Mouse (Mus musculus): ENCODE measurements at regions not wholly inside any gene's neighbourhood (a gene's known extent, or its start where the extent isn't known, plus 50 kb on each side); places are given as distances from the start of the nearest gene placed in this dataset.
A peak's percentile ranks its signal among the peaks of the same experiment; 100 is the strongest.

DNA sequence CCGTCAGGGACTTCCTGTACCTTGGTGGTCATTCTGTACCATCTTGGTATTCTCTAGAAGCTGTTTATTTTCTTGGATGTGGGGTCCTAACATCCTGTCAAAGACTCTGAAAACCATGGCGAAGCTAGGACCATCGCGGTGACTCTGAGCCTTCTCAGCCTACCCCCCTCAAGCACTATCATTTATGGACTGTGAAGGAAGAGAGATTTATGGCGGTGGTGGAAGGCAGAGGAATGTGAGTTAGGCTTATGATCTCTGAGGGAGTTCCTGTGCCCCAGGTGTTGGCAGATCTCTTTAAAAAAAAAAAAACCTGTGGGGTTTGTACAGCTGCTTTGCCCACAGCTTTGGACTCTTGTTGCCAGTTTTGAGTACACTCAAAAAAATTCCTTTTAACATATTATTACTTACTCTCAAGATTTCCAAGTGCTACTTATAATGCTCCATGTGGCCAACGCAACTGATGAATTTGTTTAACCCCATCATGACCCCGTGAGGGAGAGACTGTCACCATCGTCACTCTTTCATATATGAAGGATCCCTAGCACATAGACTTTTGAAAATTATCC, 99.7 kb upstream of the Sel1l start:
- Histone ChIP-seq H3K27me3 (no peaks in the 10 kb centered on the region), H3K4me2 (no peak overlapping the region), H3K9me3 (no peaks in the 10 kb centered on the region), H3K4me1 (peaks cover 5% of the 10 kb centered on the region; the same call in 1 of the 2 replicates), H3K4me3 (no peak overlapping the region), H3K27ac (no peak overlapping the region), H3K9ac (no peak overlapping the region), H3K36me3 (no peaks in the 10 kb centered on the region)
- no peak for ATAC-seq (ENCODE audit: insufficient number of reproducible peaks, insufficient read depth, low FRiP score, low TSS enrichment, low read depth)
- WGBS = 81% methylated on average over 8 of the region's 8 CpGs

DNA sequence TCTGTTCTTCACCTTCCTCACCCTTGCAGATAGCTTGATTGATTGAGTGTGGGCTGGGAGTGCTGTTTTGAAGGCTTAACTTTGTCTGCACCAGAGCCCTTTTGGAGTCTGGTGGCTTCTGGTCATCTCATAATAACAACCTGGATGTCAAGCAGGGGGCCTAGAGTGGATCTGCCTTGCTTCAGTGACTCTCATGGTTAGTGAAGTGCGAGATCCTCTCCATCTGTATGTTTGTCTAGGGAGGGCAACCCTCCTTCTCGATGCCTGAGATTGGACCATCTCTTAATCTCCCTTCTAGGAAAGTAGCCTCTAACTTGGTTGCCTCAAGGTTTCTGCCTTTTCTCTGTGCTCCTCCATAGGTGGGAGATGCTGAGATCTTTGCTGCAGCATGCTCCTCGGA, 99.0 kb upstream of the Sel1l start:
- WGBS = 91% methylated on average over 3 of the region's 3 CpGs
- H3K9ac ChIP-seq = no peak overlapping the region

DNA sequence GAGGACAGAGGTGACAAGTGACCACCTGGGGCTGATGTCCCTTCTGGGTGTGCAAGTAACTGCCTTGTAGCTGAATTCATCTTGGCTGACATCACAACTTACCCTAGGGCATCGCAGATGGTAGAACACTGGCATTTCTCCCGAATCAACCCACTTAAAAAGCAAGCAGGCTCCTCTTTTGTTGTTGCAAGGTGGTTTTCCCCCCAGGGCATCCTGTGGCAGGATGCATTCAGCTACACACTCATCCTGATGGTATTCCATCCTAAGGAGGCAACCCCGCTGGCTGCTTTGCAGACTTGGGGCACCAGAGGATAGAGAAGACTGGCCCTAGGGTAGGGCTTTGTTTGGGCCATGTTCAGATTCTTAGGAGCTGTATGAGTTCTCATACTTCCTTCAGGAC, 97.6 kb upstream of the Sel1l start:
- Histone ChIP-seq H3K27ac (no peak overlapping the region), H3K9me3 (no peaks in the 10 kb centered on the region), H3K36me3 (no peaks in the 10 kb centered on the region), H3K4me3 (no peak overlapping the region), H3K4me2 (no peak overlapping the region), H3K27me3 (no peaks in the 10 kb centered on the region), H3K4me1 (peaks cover 5% of the 10 kb centered on the region; the same call in 1 of the 2 replicates), H3K9ac (no peak overlapping the region)
- no peak for ATAC-seq (ENCODE audit: insufficient number of reproducible peaks, insufficient read depth, low FRiP score, low TSS enrichment, low read depth)
- WGBS = 78% methylated on average over 3 of the region's 3 CpGs

More for the DNA sequence above, 99.0 kb upstream of the Sel1l start:
- ATAC-seq (ENCODE audit: insufficient number of reproducible peaks, insufficient read depth, low FRiP score, low TSS enrichment, low read depth) = no peak
- Histone ChIP-seq H3K4me3 (no peak overlapping the region), H3K27ac (no peak overlapping the region), H3K4me1 (peaks cover 5% of the 10 kb centered on the region; the same call in 1 of the 2 replicates), H3K27me3 (no peaks in the 10 kb centered on the region), H3K4me2 (no peak overlapping the region), H3K9me3 (no peaks in the 10 kb centered on the region), H3K36me3 (no peaks in the 10 kb centered on the region)

DNA sequence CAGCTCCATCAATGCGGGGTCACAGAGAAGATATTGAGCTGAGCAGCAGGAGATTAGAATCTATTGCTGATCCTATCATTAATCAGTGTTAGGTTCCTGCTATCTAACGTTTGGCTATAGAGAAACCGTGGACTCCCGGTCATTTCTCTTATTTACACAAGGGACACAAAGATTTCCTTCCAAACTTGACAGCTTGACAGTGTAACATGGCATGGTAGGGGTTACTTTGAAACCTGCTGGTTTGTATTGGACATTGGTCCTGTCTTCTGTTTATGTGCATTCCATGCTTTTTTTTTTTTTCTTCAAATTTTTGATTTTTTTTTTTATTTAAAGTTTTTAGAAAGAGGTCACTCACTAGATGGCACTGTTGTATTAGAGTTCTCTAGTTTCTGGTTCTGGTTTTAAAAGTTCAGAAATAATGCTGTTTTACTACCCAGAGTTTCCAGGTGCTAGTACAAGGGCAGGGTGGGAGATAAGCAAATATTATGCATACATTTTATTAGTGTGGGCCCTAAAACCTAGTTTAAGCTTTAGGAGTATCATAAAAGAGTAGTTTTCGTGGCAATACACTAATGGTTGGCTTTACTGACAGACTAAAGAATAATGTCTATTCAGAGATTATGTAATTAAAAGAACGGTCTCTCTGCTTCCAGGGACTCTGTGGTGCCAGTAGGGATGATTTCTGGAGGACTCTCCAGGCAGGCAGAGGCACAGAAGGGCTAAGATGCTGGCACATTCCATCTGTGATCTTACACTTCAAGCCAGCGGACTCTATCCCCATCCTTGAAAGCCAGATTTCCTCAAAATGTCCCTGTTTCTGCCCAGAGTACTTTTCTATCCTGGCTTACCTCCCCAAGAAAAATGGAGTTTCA, 83.8 kb upstream of the Sel1l start:
- no peak for ATAC-seq (ENCODE audit: insufficient number of reproducible peaks, insufficient read depth, low FRiP score, low TSS enrichment, low read depth)
- Histone ChIP-seq H3K27me3 (no peaks in the 10 kb centered on the region), H3K4me3 (no peak overlapping the region), H3K4me1 (no peaks in the 10 kb centered on the region), H3K4me2 (no peak overlapping the region), H3K36me3 (no peaks in the 10 kb centered on the region), H3K9me3 (no peaks in the 10 kb centered on the region), H3K27ac (no peak overlapping the region), H3K9ac (no peak overlapping the region)
- 60% methylated on average over 7 of the region's 7 CpGs for WGBS

DNA sequence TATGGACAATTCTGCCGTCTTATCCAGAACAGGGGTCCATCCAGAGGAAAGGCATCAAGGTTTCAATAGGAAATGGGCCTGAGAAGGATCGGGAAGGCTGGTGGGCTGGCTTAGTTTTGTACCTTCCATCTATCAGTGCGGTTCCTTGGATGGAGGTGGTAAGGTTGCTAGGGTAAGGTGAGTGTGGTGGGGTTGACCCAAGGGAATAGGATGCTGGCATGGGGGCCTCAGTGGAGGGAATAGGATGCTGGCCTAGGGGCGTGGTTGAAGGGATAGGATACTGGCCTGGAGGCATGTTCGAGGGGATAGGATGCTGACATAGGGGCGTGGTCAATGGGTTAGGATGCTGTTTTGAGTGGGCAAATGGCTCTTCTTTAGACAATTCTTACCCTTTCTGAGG, 82.6 kb upstream of the Sel1l start:
- Histone ChIP-seq H3K4me2 (no peak overlapping the region), H3K9me3 (no peaks in the 10 kb centered on the region), H3K36me3 (no peaks in the 10 kb centered on the region), H3K4me3 (no peak overlapping the region), H3K9ac (no peak overlapping the region), H3K27ac (no peak overlapping the region), H3K27me3 (no peaks in the 10 kb centered on the region), H3K4me1 (no peaks in the 10 kb centered on the region)
- 79% methylated on average over 6 of the region's 6 CpGs for WGBS
- ATAC-seq (ENCODE audit: insufficient number of reproducible peaks, insufficient read depth, low FRiP score, low TSS enrichment, low read depth) = 0 out of 2 replicates have a peak, but pooled peaks have one; percentile 15

DNA sequence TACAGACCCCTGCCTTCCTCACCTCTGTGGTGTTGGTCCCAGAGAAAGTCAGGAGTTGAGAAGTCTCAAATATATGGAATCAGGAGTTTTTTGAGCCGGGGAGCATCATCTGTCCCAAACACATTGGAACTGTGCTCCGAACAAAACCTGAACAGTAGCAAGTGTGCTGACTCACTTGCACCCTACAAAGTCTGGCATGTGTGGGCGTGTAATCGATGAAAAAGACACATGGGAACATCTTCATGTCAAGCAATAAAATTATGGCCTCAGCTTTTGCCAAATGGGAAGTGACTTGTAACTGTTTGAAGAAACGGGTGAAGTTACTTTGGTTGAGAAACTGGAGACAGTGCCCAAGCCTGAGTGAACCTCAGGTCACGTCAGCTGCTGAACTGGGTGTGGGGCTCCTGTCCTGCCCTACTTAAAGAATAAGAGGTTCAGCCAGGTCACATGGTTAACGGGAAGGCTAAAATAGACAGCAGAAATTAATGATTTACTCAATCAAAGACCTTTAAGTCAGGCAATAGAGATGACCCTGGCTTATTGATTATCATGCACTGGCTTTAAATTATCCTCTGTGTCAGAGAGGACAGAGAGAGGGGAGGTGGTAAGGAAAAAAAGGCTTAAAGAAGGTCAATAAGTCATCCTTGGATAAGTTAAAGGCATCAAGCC, 80.6 kb upstream of the Sel1l start:
- H3K4me2 ChIP-seq = no peak overlapping the region
- H3K4me3 ChIP-seq = no peak overlapping the region
- no peaks in the 10 kb centered on the region for H3K36me3 ChIP-seq
- H3K27ac ChIP-seq = no peak overlapping the region
- H3K27me3 ChIP-seq = no peaks in the 10 kb centered on the region
- H3K4me1 ChIP-seq = no peaks in the 10 kb centered on the region
- no peak for ATAC-seq (ENCODE audit: insufficient number of reproducible peaks, insufficient read depth, low FRiP score, low TSS enrichment, low read depth)
- 78% methylated on average over 7 of the region's 7 CpGs for WGBS
- H3K9me3 ChIP-seq = no peaks in the 10 kb centered on the region
- no peak overlapping the region for H3K9ac ChIP-seq

DNA sequence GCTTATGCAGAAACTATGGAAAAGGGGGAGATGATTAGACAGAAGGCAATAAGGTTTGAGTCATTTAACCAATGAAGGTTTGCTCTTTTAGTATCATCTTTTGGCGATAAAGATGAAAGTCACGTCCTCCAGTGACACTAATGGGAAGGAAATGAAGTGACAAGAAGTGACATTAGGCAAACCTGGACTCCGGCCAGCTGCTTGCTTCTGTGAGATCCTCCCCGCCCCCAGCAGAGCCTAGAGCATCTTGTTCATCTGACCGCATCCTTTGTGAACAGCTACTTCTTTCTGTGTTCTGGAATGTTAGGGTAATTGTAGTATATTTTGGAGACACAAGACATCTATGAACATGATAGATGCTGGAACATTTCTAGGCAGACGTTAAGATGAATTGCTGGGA, 78.6 kb upstream of the Sel1l start:
- Histone ChIP-seq H3K4me1 (no peaks in the 10 kb centered on the region), H3K4me3 (no peak overlapping the region), H3K36me3 (no peaks in the 10 kb centered on the region), H3K9ac (no peak overlapping the region), H3K27me3 (no peaks in the 10 kb centered on the region), H3K9me3 (no peaks in the 10 kb centered on the region), H3K4me2 (no peak overlapping the region), H3K27ac (no peak overlapping the region)
- ATAC-seq (ENCODE audit: insufficient number of reproducible peaks, insufficient read depth, low FRiP score, low TSS enrichment, low read depth) = no peak
- whole genome bisulfite sequencing = 82% methylated on average over 6 of the region's 6 CpGs

DNA sequence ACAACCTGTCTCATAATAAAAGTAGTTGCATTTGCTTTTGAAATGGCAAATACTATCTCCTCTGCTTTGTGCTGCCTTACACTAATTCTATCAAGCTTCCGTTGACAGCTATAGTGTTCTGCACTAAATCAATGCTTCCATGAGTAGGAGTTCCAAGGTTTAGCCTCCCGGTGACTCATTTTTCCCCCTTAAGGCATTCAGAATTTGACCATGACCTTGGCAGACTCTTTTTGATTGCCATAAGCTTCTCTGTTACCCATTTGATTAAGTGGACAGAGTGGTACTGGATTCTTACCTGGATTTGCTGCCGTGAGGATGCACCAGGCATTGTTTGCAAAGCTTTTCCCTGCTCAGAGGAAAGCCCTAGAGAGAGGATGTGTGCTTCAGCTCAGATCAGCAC, 66.5 kb upstream of the Sel1l start:
- Histone ChIP-seq H3K4me2 (no peak overlapping the region), H3K9ac (no peak overlapping the region), H3K27ac (no peak overlapping the region), H3K36me3 (no peaks in the 10 kb centered on the region), H3K9me3 (no peaks in the 10 kb centered on the region), H3K27me3 (no peaks in the 10 kb centered on the region), H3K4me3 (no peak overlapping the region), H3K4me1 (no peaks in the 10 kb centered on the region)
- WGBS = 71% methylated on average over 3 of the region's 3 CpGs
- ATAC-seq (ENCODE audit: insufficient number of reproducible peaks, insufficient read depth, low FRiP score, low TSS enrichment, low read depth) = no peak

DNA sequence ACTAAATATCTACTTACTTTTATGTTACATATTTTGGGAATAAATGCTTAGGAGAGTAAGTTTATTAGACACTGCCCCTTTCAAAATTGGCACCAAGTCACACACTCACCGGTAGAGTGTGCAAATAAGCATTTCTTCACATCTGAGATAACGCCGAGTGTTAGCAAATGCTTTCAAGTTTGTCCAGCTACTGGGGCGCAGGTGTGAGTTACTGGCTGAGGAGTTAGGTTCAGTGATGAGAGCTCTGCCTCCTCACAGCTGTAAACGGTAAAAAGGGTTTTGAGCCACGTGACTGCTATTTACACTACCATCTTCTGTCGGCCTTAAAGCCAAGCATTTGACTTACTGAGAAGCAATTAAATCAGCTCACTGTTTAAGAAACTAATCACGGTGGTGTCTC, 61.6 kb upstream of the Sel1l start:
- H3K9ac ChIP-seq = no peak overlapping the region
- H3K27me3 ChIP-seq = no peaks in the 10 kb centered on the region
- no peak overlapping the region for H3K27ac ChIP-seq
- no peak overlapping the region for H3K4me2 ChIP-seq
- H3K9me3 ChIP-seq = no peaks in the 10 kb centered on the region; the same call in 1 of the 2 replicates
- WGBS = 74% methylated on average over 8 of the region's 8 CpGs
- ATAC-seq (ENCODE audit: insufficient number of reproducible peaks, insufficient read depth, low FRiP score, low TSS enrichment, low read depth) = no peak
- no peak overlapping the region for H3K4me3 ChIP-seq
- no peaks in the 10 kb centered on the region for H3K4me1 ChIP-seq
- H3K36me3 ChIP-seq = no peaks in the 10 kb centered on the region
